Mouse (Mus musculus) intestine, embryonic 15.5 days (tissue): ENCODE measurements around the gene Lsm10. TPM values are rescaled to one million over a fixed set of nuclear protein-coding genes. Genes with fewer than 3 reads are reported as not detected.

Experiments
- ATAC-seq: fragments of 200-750 bp; cut with Nextera tagmentation; 2 replicates; pipeline ENCODE4 v1.8.0; 2017; ENCODE audit warnings: moderate TSS enrichment, moderate library complexity
- H3K27ac ChIP-seq: fragments of 300-500 bp; sonication (generic); 2 replicates; pipeline ENCODE4 v1.5.1; 2015; ENCODE audit warnings: mild to moderate bottlenecking, inconsistent platforms
- H3K27me3 ChIP-seq: fragments of 300-500 bp; sonication (generic); replicated peaks from 2 replicates; pipeline ENCODE4 v1.6.1; 2015; ENCODE audit warnings: inconsistent platforms
- H3K36me3 ChIP-seq: fragments of 300-500 bp; sonication (generic); 2 replicates; pipeline ENCODE4 v1.6.1; 2015; ENCODE audit warnings: inconsistent platforms
- H3K4me1 ChIP-seq: fragments of 300-500 bp; sonication (generic); replicated peaks from 2 replicates; pipeline ENCODE4 v1.6.1; 2015; ENCODE audit warnings: inconsistent platforms
- H3K4me2 ChIP-seq: fragments of 300-500 bp; sonication (generic); replicated peaks from 2 replicates; pipeline ENCODE4 v1.6.1; 2015; ENCODE audit warnings: mild to moderate bottlenecking, inconsistent platforms
- H3K4me3 ChIP-seq: fragments of 300-500 bp; sonication (generic); replicated peaks from 2 replicates; pipeline ENCODE4 v1.5.1; 2015; ENCODE audit warnings: inconsistent platforms
- H3K9ac ChIP-seq: fragments of 300-500 bp; sonication (generic); 2 replicates; pipeline ENCODE4 v1.6.1; 2015; ENCODE audit warnings: inconsistent platforms
- H3K9me3 ChIP-seq: fragments of 300-500 bp; sonication (generic); 2 replicates; pipeline ENCODE4 v1.6.1; 2016; ENCODE audit warnings: inconsistent platforms
- WGBS: fragments of 180-500 bp; shearing (Covaris S2); methylation state at CpG from one replicate; pipeline ENCODE4 v1.1.7; 2015; 5-methylcytosine and 5-hydroxymethylcytosine counted together
- polyA plus RNA-seq: library from polyadenylated mRNA; unstranded; fragments of >200 nt; fragmentation: Nextera tagmentation; extraction: Ambion mirVana; gene quantifications from 2 replicates; pipeline ENCODE4 v1.2.1, GENCODE M21; 2015

Gene Lsm10
- polyA plus RNA-seq, result 55.3 TPM in 2 replicates

DNA sequence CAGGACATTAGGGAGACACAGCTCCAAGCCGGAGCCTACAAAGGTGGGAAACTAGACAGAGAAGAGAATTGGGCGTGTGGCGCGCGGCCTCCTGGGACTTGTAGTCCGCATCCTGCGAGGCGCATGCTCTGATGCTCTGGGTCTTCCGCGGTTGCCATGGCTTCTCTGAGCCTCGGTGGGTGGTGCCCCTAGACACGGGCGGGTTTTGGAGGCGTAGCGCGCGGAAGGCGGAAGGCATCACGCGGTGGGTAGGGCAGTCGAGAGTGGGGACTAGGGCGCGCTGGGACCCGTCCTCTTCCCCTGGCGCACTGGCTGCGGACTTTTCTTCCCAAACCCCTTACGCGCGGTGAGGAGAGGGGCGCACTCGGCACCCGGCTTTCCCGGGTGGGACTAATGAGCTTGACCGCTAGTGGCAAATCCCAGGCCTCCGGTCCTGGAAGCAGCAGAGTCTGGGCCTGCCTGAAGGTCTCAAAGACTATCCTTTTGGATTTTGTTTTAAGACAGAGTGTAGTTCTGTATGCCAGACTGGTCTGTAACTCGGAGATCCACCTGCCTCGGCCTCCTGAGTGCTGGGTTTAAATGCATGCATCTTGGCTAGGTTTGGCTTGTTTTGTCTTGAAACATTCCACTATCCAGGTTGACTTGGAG, at the start of gene Lsm10:
Gene Lsm10 (plus strand): TSS at position 160 of the 648 bp plus-strand sequence.
- peaks cover 12% of the 10 kb centered on the region for H3K4me1 ChIP-seq
- no peaks in the 10 kb centered on the region for H3K27me3 ChIP-seq
- peak; percentile 98 for ATAC-seq
- peak within 1 kb of the TSS; percentile 71 for H3K27ac ChIP-seq
- WGBS, result 2% methylated on average over 37 of the region's 37 CpGs
- peak within 1 kb of the TSS; percentile 67 for H3K4me2 ChIP-seq
- H3K4me3 ChIP-seq, result peak within 1 kb of the TSS; percentile 72
- peak within 1 kb of the TSS; percentile 81 for H3K9ac ChIP-seq
- H3K9me3 ChIP-seq, result no peaks in the 10 kb centered on the region
- no peaks in the 10 kb centered on the region for H3K36me3 ChIP-seq

DNA sequence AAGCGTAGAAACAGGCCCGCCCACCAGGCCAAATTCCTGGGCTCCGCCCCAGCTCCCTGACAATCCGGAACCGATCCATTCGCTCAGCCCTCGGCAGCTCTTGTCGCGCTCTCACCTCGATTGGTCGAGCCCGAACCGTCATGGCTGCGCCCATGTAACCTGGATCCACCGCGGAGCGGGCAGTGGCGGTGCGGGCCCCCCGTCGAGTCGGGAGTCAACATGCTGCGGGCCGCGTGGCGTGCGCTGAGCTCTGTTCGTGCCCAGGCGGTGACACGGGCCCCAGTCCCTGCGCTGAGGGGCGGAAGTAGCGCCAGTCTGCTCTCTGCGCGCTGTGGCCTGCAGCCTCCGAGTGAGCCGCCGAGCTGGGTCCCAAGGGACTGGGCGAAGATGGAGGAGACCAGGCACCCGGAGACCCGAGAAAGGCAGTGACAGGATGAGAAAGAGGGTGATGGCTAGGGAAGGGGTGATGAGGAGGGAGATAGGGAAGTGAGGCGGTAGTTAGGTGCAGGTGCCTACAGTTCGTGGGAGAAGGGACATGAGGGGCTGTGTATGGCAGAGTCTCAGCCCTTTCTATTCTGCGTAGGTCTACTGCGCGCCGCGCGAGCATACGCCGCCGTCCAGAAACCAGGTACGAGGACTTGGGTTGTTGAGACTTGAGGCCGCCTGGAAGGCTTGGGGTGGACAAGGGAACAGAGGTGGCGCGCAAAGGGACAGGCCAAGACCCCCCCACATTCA, 49.4 kb upstream of the Lsm10 start, which contains the start of gene Mrps15:
Gene Mrps15 (plus strand): TSS at position 75 of the 735 bp plus-strand sequence.
- Histone ChIP-seq H3K36me3 (0 out of 2 replicates have a peak, but pooled peaks cover 5% of the 10 kb centered on the region), H3K9ac (peak within 1 kb of the TSS; percentile 83), H3K4me1 (0 out of 2 replicates have a peak, but pooled peaks cover 3% of the 10 kb centered on the region), H3K27me3 (no peaks in the 10 kb centered on the region), H3K9me3 (no peaks in the 10 kb centered on the region), H3K4me2 (peak within 1 kb of the TSS; percentile 83), H3K27ac (peak within 1 kb of the TSS; percentile 84), H3K4me3 (peak within 1 kb of the TSS; percentile 84)
- peak; percentile 97 for ATAC-seq
- under 1% methylated on average over 56 of the region's 56 CpGs for WGBS

DNA sequence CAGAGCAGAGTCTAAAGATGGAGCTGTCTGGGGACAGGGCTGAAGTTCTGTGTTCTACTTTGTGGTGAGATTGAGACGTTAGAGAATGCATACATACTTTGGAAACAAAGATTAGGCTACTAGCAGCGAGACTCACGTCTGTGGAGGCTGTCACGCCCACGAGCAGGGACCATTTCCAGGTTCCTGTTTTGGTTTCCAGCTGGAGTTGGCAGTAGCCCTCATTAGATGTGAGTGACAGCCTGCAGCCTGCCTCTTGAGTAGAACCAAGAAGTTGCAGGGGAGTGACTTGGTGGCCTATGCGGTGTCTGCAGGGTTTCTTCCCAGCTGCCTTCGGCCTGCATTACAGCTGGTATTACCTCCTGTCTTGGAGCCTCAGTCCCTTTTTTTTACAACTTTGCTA, 44.8 kb upstream of the Lsm10 start:
- Histone ChIP-seq H3K27ac (no peak overlapping the region), H3K4me2 (no peak overlapping the region), H3K4me1 (0 out of 2 replicates have a peak, but pooled peaks cover 3% of the 10 kb centered on the region), H3K9me3 (no peaks in the 10 kb centered on the region), H3K27me3 (no peaks in the 10 kb centered on the region), H3K4me3 (no peak overlapping the region), H3K36me3 (peaks cover 17% of the 10 kb centered on the region), H3K9ac (no peak overlapping the region)
- 86% methylated on average over 7 of the region's 7 CpGs for WGBS
- no peak for ATAC-seq

DNA sequence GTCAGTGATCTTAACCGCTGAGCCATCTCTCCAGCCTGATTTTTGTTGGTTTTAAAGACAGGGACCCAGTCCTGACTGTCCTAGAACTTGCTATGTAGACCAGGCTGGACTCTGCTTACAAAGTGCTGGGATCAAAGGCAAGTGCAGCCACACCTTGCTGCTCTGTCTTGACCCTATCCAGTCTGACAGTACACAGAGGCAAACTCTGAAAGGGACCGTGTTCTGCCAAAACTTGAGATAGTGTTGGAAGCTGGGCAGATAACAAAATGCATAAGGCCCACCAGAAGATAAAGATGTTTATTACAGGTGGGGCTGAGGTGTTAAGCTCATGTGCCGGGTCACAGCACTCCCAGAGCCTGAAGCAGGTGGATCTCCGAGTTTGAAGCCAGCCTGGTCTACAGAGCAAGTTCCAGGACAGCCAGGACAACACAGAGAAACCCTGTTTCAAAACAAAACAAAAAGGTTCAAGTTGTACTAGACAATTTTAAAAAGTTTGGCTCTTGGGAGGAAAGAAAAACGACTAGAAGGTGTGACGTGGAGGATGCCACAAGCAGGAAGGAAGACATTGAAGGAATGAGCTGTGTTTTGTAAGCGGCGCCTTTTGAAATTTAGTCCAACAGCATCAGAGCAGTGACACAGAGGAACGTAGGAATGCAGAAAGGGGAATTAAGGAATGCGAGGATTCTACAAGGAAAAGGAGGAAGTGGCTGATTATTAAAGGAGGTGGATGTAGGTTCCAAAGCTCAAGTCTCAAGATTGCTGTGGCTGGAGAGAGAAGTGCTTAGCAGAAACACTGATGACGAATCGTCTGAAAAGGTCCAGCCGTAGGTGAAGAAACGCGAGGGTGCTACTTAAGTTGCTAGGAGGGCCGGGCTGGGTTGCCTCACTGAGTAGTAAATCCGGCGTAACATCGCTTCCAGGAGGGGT, 39.0 kb upstream of the Lsm10 start:
- Histone ChIP-seq H3K36me3 (peaks cover 12% of the 10 kb centered on the region), H3K9me3 (no peaks in the 10 kb centered on the region), H3K4me2 (peak overlapping the region; percentile 84), H3K4me1 (0 out of 2 replicates have a peak, but pooled peaks cover 8% of the 10 kb centered on the region), H3K9ac (peak overlapping the region; percentile 51), H3K27me3 (no peaks in the 10 kb centered on the region), H3K27ac (peak overlapping the region; percentile 37; the same call in 1 of the 2 replicates), H3K4me3 (peak overlapping the region; percentile 65)
- ATAC-seq, result peak; percentile 50; the same call in 1 of the 2 replicates
- WGBS, result 12% methylated on average over 19 of the region's 19 CpGs

DNA sequence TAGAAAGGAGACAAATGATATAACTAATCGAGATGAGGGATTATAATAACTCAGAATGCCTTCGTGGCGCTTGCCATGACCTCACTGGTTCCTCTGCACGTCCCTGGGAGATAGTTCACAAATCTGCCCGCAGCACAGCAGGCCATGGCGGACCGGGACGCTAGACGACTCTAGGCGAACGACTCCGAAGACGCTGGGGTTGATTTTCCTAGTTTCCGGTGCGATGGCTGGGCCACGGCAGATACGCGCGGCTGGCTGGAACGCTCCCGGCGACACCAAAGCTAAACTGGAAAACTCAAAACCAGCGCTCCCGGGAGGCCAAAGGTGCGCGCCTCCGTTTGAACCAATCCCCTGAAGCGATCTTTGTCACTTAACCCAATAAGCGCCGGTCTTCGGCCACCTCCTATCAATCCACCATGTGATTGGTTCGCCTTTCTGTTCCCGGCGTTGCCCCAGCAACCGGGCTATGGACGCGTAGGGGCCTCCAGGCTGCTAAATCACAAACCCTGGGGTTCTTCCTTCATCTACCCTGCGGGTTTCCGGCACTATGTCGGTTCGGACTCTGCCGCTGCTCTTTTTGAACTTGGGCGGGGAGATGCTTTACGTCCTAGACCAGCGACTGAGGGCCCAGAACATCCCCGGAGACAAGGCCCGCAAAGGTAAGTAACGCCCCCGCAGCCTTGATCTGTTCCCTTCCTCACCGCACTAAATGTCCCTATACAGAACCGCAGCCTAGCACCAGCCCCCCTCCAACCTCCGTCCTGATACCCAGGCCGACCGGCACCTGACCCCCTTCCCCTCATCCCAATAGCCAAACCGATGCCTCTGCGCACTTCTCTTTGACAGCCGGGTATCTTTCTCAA, 38.1 kb upstream of the Lsm10 start, which contains the start of gene Oscp1:
Gene Oscp1 (plus strand): TSS at position 432 of the 863 bp plus-strand sequence.
- H3K9me3 ChIP-seq, result no peaks in the 10 kb centered on the region
- ATAC-seq, result peak; percentile 99
- H3K27me3 ChIP-seq, result no peaks in the 10 kb centered on the region
- WGBS, result under 1% methylated on average over 57 of the region's 57 CpGs
- peak within 1 kb of the TSS; percentile 84 for H3K4me2 ChIP-seq
- peak within 1 kb of the TSS; percentile 37; the same call in 1 of the 2 replicates for H3K27ac ChIP-seq
- H3K4me3 ChIP-seq, result peak within 1 kb of the TSS; percentile 65
- 0 out of 2 replicates have a peak, but pooled peaks cover 8% of the 10 kb centered on the region for H3K4me1 ChIP-seq
- H3K9ac ChIP-seq, result peak within 1 kb of the TSS; percentile 51
- peaks cover 12% of the 10 kb centered on the region for H3K36me3 ChIP-seq

DNA sequence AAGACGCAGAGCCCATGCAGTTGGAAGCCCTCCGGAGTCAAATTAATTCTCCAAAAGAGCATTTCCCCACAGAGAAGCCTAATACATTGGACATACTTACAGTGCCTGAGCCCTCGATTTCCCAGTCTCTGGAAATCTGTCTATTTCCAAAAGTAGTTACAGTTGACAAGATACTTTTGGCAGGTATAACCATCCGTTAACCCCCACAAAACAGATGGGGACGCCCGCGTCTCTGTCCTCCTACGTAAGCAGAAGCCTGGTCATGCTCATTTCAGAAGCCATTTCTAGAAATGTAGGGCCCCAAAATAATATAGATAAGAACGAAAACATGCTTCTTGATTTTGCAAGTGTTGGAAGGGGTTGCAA, 37.4 kb upstream of the Lsm10 start:
- H3K27ac ChIP-seq, result no peak overlapping the region
- H3K36me3 ChIP-seq, result peaks cover 10% of the 10 kb centered on the region
- no peaks in the 10 kb centered on the region for H3K27me3 ChIP-seq
- WGBS, result 44% methylated on average over 9 of the region's 9 CpGs
- ATAC-seq, result no peak
- H3K4me3 ChIP-seq, result peak overlapping the region; percentile 65
- H3K9ac ChIP-seq, result peak overlapping the region; percentile 35
- peak overlapping the region; percentile 84 for H3K4me2 ChIP-seq
- H3K9me3 ChIP-seq, result no peaks in the 10 kb centered on the region
- 0 out of 2 replicates have a peak, but pooled peaks cover 8% of the 10 kb centered on the region for H3K4me1 ChIP-seq

DNA sequence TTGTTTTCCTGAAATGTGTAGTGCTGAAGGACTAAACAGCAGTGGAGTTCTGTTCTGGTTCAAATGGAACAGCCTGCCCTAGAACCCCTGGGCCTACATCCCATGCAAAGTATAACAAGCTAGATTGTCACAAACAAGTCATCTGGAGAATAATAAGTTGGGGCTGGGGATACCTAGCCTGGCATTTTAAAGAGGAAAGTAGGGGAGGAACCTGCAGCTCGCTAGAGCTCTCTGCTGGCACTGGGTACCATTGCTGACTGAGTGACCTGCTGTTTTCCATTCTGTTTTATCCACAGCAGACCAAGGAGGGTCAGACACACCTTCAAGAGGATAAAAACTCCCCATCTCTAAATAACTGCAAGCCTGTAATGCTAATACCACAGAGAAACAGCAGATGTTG, 33.6 kb upstream of the Lsm10 start:
- WGBS, result 32% methylated on average over 1 of the region's 1 CpGs
- Histone ChIP-seq H3K27ac (no peak overlapping the region), H3K4me1 (0 out of 2 replicates have a peak, but pooled peaks cover 2% of the 10 kb centered on the region), H3K4me3 (no peak overlapping the region), H3K4me2 (no peak overlapping the region), H3K27me3 (no peaks in the 10 kb centered on the region), H3K36me3 (no peaks in the 10 kb centered on the region), H3K9ac (no peak overlapping the region), H3K9me3 (no peaks in the 10 kb centered on the region)
- ATAC-seq, result no peak

DNA sequence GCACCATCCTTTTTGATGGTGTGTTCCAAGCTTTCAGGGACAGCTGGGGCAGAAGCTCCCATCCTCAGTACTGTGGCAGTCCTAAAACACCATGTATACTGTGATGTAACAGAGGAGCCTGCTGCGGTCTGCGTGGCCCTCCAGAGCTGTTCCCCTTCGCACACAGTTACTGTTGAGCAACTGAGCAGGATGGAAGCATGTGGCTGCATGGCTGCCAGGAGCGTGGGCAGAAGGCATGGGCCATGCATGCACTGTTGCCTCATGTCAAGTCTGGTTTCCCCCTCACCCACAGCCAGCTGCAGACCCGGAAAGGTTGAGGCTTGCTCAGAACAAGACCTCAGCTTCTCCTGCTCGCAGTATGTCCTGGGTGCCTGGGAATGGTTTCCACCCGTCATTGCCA, 31.2 kb upstream of the Lsm10 start:
- no peaks in the 10 kb centered on the region for H3K27me3 ChIP-seq
- no peak overlapping the region for H3K9ac ChIP-seq
- no peak overlapping the region for H3K4me2 ChIP-seq
- 83% methylated on average over 7 of the region's 7 CpGs for WGBS
- no peaks in the 10 kb centered on the region for H3K9me3 ChIP-seq
- H3K27ac ChIP-seq, result no peak overlapping the region
- no peaks in the 10 kb centered on the region for H3K36me3 ChIP-seq
- no peak for ATAC-seq
- H3K4me1 ChIP-seq, result no peaks in the 10 kb centered on the region
- H3K4me3 ChIP-seq, result no peak overlapping the region

DNA sequence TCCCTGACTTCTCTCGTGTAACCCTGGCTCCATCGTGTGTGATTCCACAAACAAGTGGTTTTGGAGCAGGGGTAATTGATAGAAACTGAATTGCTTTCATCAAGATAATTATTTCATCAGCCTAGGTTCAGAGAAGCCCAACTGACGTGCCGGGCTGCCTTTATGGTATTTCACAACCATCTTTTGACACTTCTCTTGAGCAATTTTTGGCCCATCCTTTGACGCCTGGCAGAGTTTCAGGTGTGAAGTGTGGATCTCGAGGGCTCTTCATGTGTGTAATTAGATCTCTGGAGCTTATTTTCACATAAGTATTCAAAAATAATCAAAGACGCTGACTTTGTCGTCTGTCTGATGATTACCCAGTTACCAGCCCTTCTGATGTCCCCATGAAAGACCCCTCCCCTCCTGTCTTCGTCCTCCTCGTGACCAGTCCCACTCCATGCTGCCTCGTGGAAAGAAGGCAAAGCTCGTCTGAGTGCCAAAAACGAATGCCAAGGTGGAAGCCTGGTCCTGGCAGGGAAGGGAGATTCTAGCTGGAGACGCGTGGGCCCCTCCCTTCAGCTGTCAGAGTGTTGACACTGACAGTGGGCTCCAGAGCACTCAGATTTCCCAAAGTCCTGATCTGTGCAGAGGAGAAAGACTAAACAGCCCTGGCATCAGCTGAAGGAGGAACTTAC, 28.9 kb upstream of the Lsm10 start:
- H3K36me3 ChIP-seq, result no peaks in the 10 kb centered on the region
- no peak for ATAC-seq
- H3K9me3 ChIP-seq, result no peaks in the 10 kb centered on the region
- H3K4me2 ChIP-seq, result no peak overlapping the region
- no peaks in the 10 kb centered on the region for H3K4me1 ChIP-seq
- 69% methylated on average over 15 of the region's 15 CpGs for WGBS
- no peaks in the 10 kb centered on the region for H3K27me3 ChIP-seq
- H3K9ac ChIP-seq, result no peak overlapping the region
- no peak overlapping the region for H3K27ac ChIP-seq
- H3K4me3 ChIP-seq, result no peak overlapping the region

DNA sequence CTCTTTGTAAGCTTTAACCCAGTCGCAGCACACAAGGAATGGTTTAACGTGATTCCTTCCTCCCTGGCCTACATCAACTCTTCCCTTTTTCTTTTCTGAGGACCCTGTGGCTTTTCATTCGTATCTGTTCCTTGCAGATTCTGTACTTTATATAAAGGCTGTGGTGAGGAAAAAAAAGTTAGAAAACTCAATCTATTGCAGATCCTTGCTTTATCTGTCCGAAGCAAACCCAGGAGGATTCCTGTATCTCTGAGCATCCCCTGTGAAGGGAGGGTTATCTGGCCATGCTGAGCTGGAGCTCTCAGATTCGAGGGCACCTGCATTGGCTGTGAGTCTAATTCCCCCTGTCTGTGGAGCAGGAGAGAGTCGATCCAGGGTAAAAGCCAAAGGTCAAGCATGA, 27.6 kb upstream of the Lsm10 start:
- H3K4me2 ChIP-seq, result no peak overlapping the region
- no peaks in the 10 kb centered on the region for H3K27me3 ChIP-seq
- H3K9me3 ChIP-seq, result no peaks in the 10 kb centered on the region
- no peaks in the 10 kb centered on the region for H3K36me3 ChIP-seq
- H3K9ac ChIP-seq, result no peak overlapping the region
- no peak overlapping the region for H3K4me3 ChIP-seq
- 84% methylated on average over 6 of the region's 6 CpGs for WGBS
- H3K4me1 ChIP-seq, result no peaks in the 10 kb centered on the region
- no peak overlapping the region for H3K27ac ChIP-seq
- no peak for ATAC-seq

DNA sequence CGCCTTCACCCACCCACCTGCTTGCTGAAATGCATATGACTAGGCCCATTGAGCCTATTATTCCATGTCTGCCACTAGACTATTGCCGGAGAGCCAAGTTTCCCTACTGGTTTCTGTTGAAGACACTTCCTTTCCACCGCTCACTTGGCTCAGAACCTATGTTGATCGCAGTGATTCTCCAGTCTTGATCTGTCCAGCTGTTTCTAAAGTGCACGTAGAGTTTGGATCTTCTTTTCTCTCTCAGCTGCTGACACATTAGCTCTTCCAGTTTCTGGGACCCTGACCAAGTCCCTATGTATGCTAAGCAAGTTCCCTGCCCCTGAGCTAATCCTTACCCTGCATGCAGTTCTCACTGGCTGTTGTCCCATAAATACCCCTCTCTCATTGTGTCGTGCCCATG, 18.6 kb upstream of the Lsm10 start:
- WGBS, result 68% methylated on average over 6 of the region's 6 CpGs
- ATAC-seq, result no peak
- Histone ChIP-seq H3K4me3 (no peak overlapping the region), H3K27ac (no peak overlapping the region), H3K9me3 (no peaks in the 10 kb centered on the region), H3K4me2 (no peak overlapping the region), H3K27me3 (no peaks in the 10 kb centered on the region), H3K36me3 (no peaks in the 10 kb centered on the region), H3K9ac (no peak overlapping the region), H3K4me1 (no peaks in the 10 kb centered on the region)
